Mouse (Mus musculus) kidney, embryonic 15.5 days (tissue): ENCODE data around the gene Cxcr1. TPM values are rescaled to one million over a fixed set of nuclear protein-coding genes. Genes with fewer than 3 reads are reported as not detected.

Experiments
- ATAC-seq: fragments of 200-750 bp; cut with Nextera tagmentation; replicated peaks from 2 replicates; pipeline ENCODE4 v1.8.0; 2017; ENCODE audit warnings: moderate TSS enrichment; ENCODE audit not compliant: low FRiP score
- H3K27ac ChIP-seq: fragments of 300-500 bp; sonication (generic); 2 replicates; pipeline ENCODE4 v1.5.1; 2015; ENCODE audit warnings: mild to moderate bottlenecking, inconsistent platforms
- H3K27me3 ChIP-seq: fragments of 300-500 bp; sonication (generic); 2 replicates; pipeline ENCODE4 v1.6.1; 2015; ENCODE audit warnings: inconsistent platforms
- H3K36me3 ChIP-seq: fragments of 300-500 bp; sonication (generic); 2 replicates; pipeline ENCODE4 v1.6.1; 2015; ENCODE audit warnings: inconsistent platforms
- H3K4me1 ChIP-seq: fragments of 300-500 bp; sonication (generic); 2 replicates; pipeline ENCODE4 v1.6.1; 2015; ENCODE audit warnings: inconsistent platforms
- H3K4me2 ChIP-seq: fragments of 300-500 bp; sonication (generic); 2 replicates; pipeline ENCODE4 v1.6.1; 2015; ENCODE audit warnings: moderate library complexity, mild to moderate bottlenecking, inconsistent platforms
- H3K4me3 ChIP-seq: fragments of 300-500 bp; sonication (generic); replicated peaks from 2 replicates; pipeline ENCODE4 v1.5.1; 2015; ENCODE audit warnings: mild to moderate bottlenecking, inconsistent platforms
- H3K9ac ChIP-seq: fragments of 300-500 bp; sonication (generic); 2 replicates; pipeline ENCODE4 v1.6.1; 2015; ENCODE audit warnings: mild to moderate bottlenecking, inconsistent platforms
- H3K9me3 ChIP-seq: fragments of 300-500 bp; sonication (generic); replicated peaks from 2 replicates; pipeline ENCODE4 v1.6.1; 2016; ENCODE audit warnings: inconsistent platforms
- WGBS: fragments of 180-500 bp; shearing (Covaris S2); methylation state at CpG from one replicate; pipeline ENCODE4 v1.1.7; 2015; ENCODE audit warnings: mixed read lengths; 5-methylcytosine and 5-hydroxymethylcytosine counted together
- microRNA counts: library from miRNA; unstranded; fragments of <30 nt; microRNA quantifications from one replicate; lab custom pipeline; 2016
- microRNA-seq: library from miRNA; unstranded; fragments of <30 nt; microRNA quantifications from one replicate; pipeline ENCODE4, GENCODE M21; 2016
- polyA plus RNA-seq: library from polyadenylated mRNA; unstranded; fragments of >200 nt; fragmentation: Nextera tagmentation; extraction: Ambion mirVana; gene quantifications from 2 replicates; pipeline ENCODE4 v1.2.1, GENCODE M21; 2015

Gene Cxcr1
- polyA plus RNA-seq, 1 experiment from 2014 or later, result not detected

DNA sequence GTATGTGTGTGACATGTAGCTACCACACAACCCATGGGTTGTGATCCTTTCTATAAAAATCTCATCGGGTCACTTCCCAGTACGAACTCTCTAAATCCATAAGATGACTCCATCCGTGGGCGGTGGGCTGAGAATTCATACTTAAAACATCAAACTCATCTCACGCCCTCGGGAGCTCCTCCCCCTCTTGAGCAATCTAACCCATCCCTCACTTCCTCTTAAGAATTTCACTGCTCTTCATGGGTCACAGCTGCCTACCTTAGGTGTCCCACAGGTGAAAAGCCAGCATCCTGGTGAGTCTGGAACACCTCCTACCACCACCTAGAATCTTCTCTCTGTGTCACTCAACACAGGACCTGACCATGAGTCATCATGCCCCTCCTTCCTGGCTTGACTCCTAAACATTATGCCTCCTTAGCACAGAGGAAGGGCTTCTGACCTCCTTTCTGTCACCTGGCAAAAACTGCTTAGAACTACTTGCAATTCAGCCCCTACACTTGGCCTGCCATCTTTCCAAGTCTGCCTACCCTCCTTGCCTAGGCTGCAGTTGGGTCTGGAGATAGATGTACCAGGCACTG is 38.9 kb downstream of the Cxcr1 start:
- Histone ChIP-seq H3K9ac (no peak overlapping the region), H3K36me3 (no peaks in the 10 kb centered on the region), H3K27me3 (no peaks in the 10 kb centered on the region), H3K9me3 (no peaks in the 10 kb centered on the region), H3K4me1 (no peaks in the 10 kb centered on the region), H3K4me3 (no peak overlapping the region), H3K27ac (no peak overlapping the region), H3K4me2 (no peak overlapping the region)
- ATAC-seq, result no peak
- 78% methylated on average over 6 of the region's 6 CpGs for WGBS

DNA sequence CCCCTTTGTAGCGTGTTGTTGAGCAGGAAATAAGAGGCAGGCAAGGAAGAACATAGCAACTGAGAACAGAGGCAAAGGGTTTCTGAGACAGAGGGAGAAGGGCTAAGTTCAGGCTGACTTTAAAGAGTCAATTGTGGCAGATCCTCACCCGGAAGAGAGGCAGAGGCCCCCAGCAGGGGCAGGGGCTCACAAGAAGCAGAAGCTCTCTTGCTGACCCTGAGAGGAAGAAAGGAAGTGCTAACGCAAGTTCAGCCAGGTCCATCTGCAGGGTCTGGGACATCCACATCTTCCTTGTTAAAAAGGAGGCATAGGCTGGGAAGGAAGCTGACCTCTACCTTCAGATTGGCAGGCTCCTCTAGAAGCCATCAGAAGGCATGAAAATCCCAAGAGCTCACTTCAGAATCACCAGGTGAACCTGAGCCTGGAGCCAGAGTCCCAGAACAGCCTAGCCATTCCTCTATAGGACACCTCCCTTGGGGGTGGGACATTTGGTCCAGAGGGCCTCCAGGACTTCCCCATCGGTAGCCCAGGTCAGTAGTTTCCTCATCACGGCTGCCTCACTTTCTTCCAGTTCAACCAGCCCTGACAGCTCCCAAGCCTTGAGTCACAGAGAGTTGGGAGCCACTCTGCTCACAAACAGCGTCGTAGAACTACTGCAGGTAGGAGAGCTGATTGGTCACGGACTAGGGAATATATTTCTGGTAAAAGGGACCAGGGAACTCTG is 40.8 kb downstream of the Cxcr1 start, which contains the start of gene Cxcr2:
TSS of gene Cxcr2 (plus strand) at position 529 of the 724 bp plus-strand sequence.
- H3K9ac ChIP-seq, result no peak within 1 kb of the TSS
- no peaks in the 10 kb centered on the region for H3K9me3 ChIP-seq
- H3K4me3 ChIP-seq, result no peak within 1 kb of the TSS
- H3K36me3 ChIP-seq, result no peaks in the 10 kb centered on the region
- H3K4me1 ChIP-seq, result no peaks in the 10 kb centered on the region
- no peak within 1 kb of the TSS for H3K4me2 ChIP-seq
- no peak for ATAC-seq
- H3K27me3 ChIP-seq, result no peaks in the 10 kb centered on the region
- WGBS, result 63% methylated on average over 8 of the region's 8 CpGs
- no peak within 1 kb of the TSS for H3K27ac ChIP-seq

DNA sequence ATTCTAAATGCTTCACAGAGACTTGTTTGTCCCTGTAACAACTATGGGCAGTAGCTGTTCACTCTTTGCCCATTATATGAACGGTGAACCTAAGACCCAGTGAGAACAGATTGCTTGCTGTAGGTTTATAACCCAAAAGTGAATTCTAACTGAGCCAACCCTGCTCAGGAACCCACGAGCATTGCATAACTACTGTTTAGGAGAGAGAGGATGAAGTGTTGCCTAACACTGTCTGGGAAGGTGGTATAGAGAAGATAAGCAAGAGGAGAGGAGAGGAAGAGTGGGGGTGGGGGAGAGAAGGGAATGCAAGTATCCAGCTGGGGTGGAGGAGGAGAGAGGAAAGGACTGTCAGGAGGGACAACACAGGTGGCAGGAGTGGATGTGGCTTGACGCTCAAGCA is 43.3 kb downstream of the Cxcr1 start:
- Histone ChIP-seq H3K4me2 (no peak overlapping the region), H3K36me3 (no peaks in the 10 kb centered on the region), H3K4me1 (no peaks in the 10 kb centered on the region), H3K27ac (no peak overlapping the region), H3K27me3 (no peaks in the 10 kb centered on the region), H3K9ac (no peak overlapping the region), H3K4me3 (no peak overlapping the region), H3K9me3 (no peaks in the 10 kb centered on the region)
- WGBS, result 79% methylated on average over 3 of the region's 3 CpGs
- ATAC-seq, result no peak

DNA sequence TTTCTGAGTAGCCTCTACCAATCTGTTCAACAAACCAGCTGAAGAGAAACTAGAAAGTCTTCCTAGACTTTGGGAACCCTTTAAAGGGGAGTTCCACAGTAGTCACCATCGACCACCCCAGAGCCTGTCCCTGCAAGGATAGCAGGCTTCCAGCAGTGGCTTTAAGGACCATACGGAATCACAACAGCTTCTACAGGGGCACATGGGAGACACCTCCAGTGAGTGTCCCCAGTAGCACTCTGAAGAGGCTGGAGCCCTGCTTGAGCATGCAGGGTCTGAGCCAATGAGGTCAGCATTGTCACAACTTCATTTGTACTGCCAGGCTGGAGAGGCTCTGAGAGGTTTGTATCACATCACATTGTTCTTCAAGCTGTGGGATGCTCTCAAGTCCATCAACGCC is 44.3 kb downstream of the Cxcr1 start:
- H3K4me3 ChIP-seq, result no peak overlapping the region
- no peak for ATAC-seq
- 80% methylated on average over 3 of the region's 3 CpGs for WGBS

DNA sequence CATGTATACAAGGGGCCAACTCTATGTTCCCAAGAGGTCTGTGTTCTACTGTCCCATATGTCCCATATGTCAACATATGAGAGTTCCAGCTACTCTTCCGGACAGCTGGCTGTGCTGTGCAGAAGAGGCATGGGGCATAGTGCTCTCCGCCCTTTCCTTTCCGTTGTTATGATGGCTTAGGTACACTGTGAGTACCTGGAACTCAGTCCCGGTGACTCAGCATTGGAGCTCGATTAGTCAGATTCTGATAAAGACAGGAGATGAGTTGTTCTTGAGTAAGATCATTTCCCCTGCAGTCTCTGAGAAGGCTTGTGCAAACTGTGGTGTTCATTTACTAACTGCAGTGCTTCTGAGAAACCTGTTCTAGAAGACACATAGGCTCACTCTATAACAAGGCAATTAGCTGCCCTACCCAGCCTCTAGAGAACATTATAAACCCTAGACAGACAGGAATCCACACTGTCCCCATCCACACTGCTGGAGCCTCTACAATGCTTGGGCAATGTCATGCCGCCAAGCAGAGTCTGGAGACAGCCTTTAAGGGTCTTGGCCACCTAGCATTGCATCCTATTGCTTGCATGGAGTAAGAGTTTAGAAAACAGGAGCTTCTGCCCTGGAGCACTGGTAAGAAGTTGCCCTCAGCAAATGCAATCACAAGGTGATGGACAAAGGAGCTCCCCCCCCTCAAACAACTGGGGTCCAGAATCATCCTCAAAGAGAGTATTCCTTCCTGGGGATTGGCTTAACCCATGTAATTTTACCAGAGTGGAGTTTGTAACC is 45.1 kb downstream of the Cxcr1 start:
- Histone ChIP-seq H3K27me3 (no peaks in the 10 kb centered on the region), H3K4me3 (no peak overlapping the region), H3K27ac (no peak overlapping the region), H3K9me3 (no peaks in the 10 kb centered on the region), H3K36me3 (no peaks in the 10 kb centered on the region), H3K4me2 (no peak overlapping the region), H3K4me1 (no peaks in the 10 kb centered on the region), H3K9ac (no peak overlapping the region)
- 83% methylated on average over 6 of the region's 6 CpGs for WGBS
- ATAC-seq, result no peak

More for the DNA sequence above, 44.3 kb downstream of the Cxcr1 start:
- no peak overlapping the region for H3K27ac ChIP-seq
- H3K9me3 ChIP-seq, result no peaks in the 10 kb centered on the region
- H3K27me3 ChIP-seq, result no peaks in the 10 kb centered on the region
- H3K4me2 ChIP-seq, result no peak overlapping the region
- H3K9ac ChIP-seq, result no peak overlapping the region
- H3K4me1 ChIP-seq, result no peaks in the 10 kb centered on the region
- H3K36me3 ChIP-seq, result no peaks in the 10 kb centered on the region

MicroRNAs encoded within 50 kb of the gene (microRNA counts, 519-probe panel; counts per million panel counts)
- 2,353 counts per million, percentile 32 among the panel's probes with 10 or more counts for microRNA mmu-miR-1928 (lab: Ali Mortazavi, UCI)

Small RNA genes within 50 kb of the gene (microRNA-seq; reads per million reads assigned to microRNA genes)
- not detected for gene Mir1928

Other genes with a start within 250 kb of the Cxcr1 start
- gene Tns1, start 70.2 kb downstream of the Cxcr1 start, polyA plus RNA-seq, result 62.7 and 70.9 TPM in 2 replicates
- gene Rufy4, start 69.1 kb downstream of the Cxcr1 start, polyA plus RNA-seq, result 0.17 and 0.40 TPM in 2 replicates
- 0.12 and 0.16 TPM in 2 replicates for gene Cxcr2, start 40.6 kb downstream of the Cxcr1 start, polyA plus RNA-seq
- 446 and 449 TPM in 2 replicates for gene Arpc2, start 41.5 kb upstream of the Cxcr1 start, polyA plus RNA-seq
- 1.7 and 2.1 TPM in 2 replicates for gene Gpbar1, start 83.9 kb upstream of the Cxcr1 start, polyA plus RNA-seq
- gene Aamp, start 90.1 kb upstream of the Cxcr1 start, polyA plus RNA-seq, result 267 and 283 TPM in 2 replicates
- gene Pnkd, start 90.3 kb upstream of the Cxcr1 start, polyA plus RNA-seq, result 138 and 139 TPM in 2 replicates
- gene Tmbim1, start 111.0 kb upstream of the Cxcr1 start, polyA plus RNA-seq, result 25.6 and 31.2 TPM in 2 replicates
- 0.67 and 0.82 TPM in 2 replicates for gene Catip, start 167.5 kb upstream of the Cxcr1 start, polyA plus RNA-seq
- gene Slc11a1, start 180.6 kb upstream of the Cxcr1 start, polyA plus RNA-seq, result 3.8 and 5.9 TPM in 2 replicates
- gene Ctdsp1, start 196.9 kb upstream of the Cxcr1 start, polyA plus RNA-seq, result 81.1 and 82.0 TPM in 2 replicates
- gene Vil1, start 214.7 kb upstream of the Cxcr1 start, polyA plus RNA-seq, result 11.5 and 12.3 TPM in 2 replicates